Mouse (Mus musculus) limb, embryonic 13.5 days (tissue): Measurements from ENCODE around the gene Zscan4d. TPM values are rescaled to one million over a fixed set of nuclear protein-coding genes. Genes with fewer than 3 reads are reported as not detected.
"Not testable (repeated sequence)": the region's sequence is repeated elsewhere in the genome, so short reads cannot be mapped to it uniquely, and the experiment has no call there.

Experiments used
- ATAC-seq: fragments of 200-750 bp; cut with Nextera tagmentation; 2 replicates; pipeline ENCODE4 v1.8.0; 2017; ENCODE audit warnings: low read depth, moderate number of reproducible peaks, moderate TSS enrichment; ENCODE audit not compliant: low FRiP score
- H3K27ac ChIP-seq: fragments of 300-500 bp; sonication (generic); 2 replicates; pipeline ENCODE4 v1.5.1; 2015; ENCODE audit warnings: inconsistent platforms, mild to moderate bottlenecking, moderate library complexity
- H3K27me3 ChIP-seq: fragments of 300-500 bp; sonication (generic); 2 replicates; pipeline ENCODE4 v1.6.1; 2015; ENCODE audit warnings: mild to moderate bottlenecking, inconsistent platforms
- H3K36me3 ChIP-seq: fragments of 300-500 bp; sonication (generic); 2 replicates; pipeline ENCODE4 v1.6.1; 2015; ENCODE audit warnings: inconsistent platforms, mild to moderate bottlenecking, moderate library complexity
- H3K4me1 ChIP-seq: fragments of 300-500 bp; sonication (generic); 2 replicates; pipeline ENCODE4 v1.6.1; 2015; ENCODE audit warnings: inconsistent platforms
- H3K4me2 ChIP-seq: fragments of 300-500 bp; sonication (generic); replicated peaks from 2 replicates; pipeline ENCODE4 v1.6.1; 2015; ENCODE audit warnings: inconsistent platforms, mild to moderate bottlenecking, moderate library complexity
- H3K4me3 ChIP-seq: fragments of 300-500 bp; sonication (generic); 2 replicates; pipeline ENCODE4 v1.5.1; 2015; ENCODE audit warnings: moderate library complexity, mild to moderate bottlenecking, inconsistent platforms
- H3K9ac ChIP-seq: fragments of 300-500 bp; sonication (generic); 2 replicates; pipeline ENCODE4 v1.6.1; 2015; ENCODE audit warnings: mild to moderate bottlenecking, inconsistent platforms
- H3K9me3 ChIP-seq: fragments of 300-500 bp; sonication (generic); 2 replicates; pipeline ENCODE4 v1.6.1; 2016; ENCODE audit warnings: inconsistent platforms
- WGBS: fragments of 180-500 bp; shearing (Covaris S2); methylation state at CpG from one replicate; pipeline ENCODE4 v1.1.7; 2015; 5-methylcytosine and 5-hydroxymethylcytosine counted together
- polyA plus RNA-seq: library from polyadenylated mRNA; unstranded; fragments of >200 nt; fragmentation: Nextera tagmentation; extraction: Ambion mirVana; gene quantifications from 2 replicates; pipeline ENCODE4 v1.2.1, GENCODE M21; 2015

Gene Zscan4d
- polyA plus RNA-seq: not detected in 2 replicates

DNA sequence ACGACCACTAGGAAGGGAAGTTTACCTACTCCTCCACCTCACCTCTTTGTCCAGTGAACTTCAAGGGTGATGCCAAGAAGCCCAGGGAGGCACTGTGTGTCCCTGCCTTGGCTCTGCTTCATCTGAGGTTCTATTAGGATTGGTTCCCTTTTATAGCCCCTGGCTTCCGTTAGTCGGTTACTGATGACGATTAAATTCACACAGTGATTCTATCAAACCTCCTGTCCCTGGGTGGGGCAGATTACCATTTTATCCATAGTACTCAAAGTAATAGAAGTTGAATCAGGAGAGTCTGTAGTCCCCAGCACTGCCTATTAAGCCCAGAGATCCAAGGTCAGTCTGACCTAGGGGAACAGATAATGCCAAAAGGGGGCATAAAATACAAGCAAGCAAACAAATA, at the start of gene Zscan4d:
TSS of gene Zscan4d (minus strand) at position 101 of the 400 bp plus-strand sequence.
- not testable (repeated sequence) for ATAC-seq, H3K4me3 ChIP-seq, H3K4me1 ChIP-seq, H3K9ac ChIP-seq, H3K4me2 ChIP-seq, H3K9me3 ChIP-seq, H3K27me3 ChIP-seq, H3K27ac ChIP-seq, H3K36me3 ChIP-seq
- WGBS: 92% methylated on average over 4 of the region's 4 CpGs

GRCm38 (mm10) chr7:11158036-11158435, 7.9 kb downstream of the Zscan4d start:
- ATAC-seq, H3K4me3 ChIP-seq, H3K36me3 ChIP-seq, H3K27me3 ChIP-seq, H3K4me2 ChIP-seq, H3K27ac ChIP-seq, H3K9ac ChIP-seq, H3K4me1 ChIP-seq: not testable (repeated sequence)
- 35% methylated on average over 6 of the region's 6 CpGs for WGBS
- H3K9me3 ChIP-seq: peaks cover 12% of the 10 kb centered on the region; the same call in 1 of the 2 replicates

Other genes starting within 250 kb of the Zscan4d start
- not detected in 2 replicates for gene Zscan4c, start 160.4 kb downstream of the Zscan4d start, polyA plus RNA-seq
- not detected in 2 replicates for gene Zscan4-ps1, start 96.5 kb downstream of the Zscan4d start, polyA plus RNA-seq
- not detected in 2 replicates for gene Zscan4e, start 144.5 kb upstream of the Zscan4d start, polyA plus RNA-seq
- not detected in 2 replicates for gene Zscan4f, start 231.8 kb upstream of the Zscan4d start, polyA plus RNA-seq